Mouse (Mus musculus): Measurements from ENCODE around the gene Wapl.

Gene Wapl

DNA sequence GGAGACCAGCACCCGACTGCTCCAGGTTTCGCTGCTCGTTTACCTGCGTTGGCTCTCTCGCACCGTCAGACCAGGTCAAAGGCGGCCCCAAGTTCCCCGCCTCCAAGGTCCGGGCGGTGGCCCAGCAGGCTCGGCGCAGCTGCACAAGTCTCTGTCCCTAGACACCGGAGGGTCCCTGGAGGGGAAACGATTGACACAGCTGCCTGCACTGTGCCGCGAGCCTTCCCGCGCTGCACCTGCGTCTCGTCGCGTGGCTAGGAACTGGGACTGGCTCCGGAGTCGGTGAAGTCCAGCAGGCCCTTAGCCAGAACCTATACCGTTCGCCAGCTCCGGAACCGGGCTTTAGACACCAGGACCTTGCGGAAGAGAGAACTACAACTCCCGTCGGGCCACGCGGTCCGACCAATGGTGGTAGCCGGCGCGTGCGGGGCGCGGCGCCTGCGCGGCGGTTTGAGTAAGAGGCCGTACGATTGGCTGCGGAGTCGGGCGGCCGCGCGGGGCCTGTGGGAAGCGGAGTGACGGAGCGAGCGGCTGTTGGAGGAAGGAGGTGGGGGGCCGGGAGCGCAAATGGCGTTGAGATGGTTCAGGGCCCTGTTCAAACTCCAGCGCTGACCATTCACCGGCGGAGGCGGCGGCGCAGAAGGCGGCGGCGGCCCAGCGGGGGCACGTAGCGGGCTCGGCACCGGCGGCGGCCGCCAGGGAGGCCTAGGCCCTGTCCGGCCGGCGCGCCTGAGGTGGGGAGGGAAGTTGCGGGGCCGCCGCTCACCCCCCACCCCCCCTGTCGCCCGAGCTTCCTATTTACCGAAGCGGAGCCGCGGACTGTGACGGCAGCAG, at the start of gene Wapl:
Gene Wapl (plus strand): TSS at position 534 of the 834 bp plus-strand sequence.
- peak; percentile 96 for DNase-seq (ENCODE audit: low read depth, low spot score)

DNA sequence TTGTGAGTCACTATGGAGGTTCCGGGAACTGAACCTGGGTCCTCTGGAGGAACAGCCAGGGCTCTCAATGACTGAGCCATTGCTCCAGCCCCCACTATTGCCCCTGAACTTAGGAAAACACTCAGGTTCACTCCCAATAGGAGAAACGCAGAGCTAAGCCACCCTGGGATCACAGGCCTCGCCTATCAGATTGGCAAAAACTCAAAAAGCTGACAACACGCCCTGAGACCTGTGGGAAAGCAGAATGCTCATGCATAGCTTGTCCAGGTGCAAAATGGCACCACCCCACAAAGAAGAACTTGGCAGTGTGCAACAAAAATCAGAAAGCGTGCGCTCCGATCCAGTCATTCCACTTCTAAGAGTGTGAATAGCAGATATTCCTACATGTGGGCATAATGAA, 46.9 kb upstream of the Wapl start:
- no peak for DNase-seq (ENCODE audit: low read depth, low spot score)

DNA sequence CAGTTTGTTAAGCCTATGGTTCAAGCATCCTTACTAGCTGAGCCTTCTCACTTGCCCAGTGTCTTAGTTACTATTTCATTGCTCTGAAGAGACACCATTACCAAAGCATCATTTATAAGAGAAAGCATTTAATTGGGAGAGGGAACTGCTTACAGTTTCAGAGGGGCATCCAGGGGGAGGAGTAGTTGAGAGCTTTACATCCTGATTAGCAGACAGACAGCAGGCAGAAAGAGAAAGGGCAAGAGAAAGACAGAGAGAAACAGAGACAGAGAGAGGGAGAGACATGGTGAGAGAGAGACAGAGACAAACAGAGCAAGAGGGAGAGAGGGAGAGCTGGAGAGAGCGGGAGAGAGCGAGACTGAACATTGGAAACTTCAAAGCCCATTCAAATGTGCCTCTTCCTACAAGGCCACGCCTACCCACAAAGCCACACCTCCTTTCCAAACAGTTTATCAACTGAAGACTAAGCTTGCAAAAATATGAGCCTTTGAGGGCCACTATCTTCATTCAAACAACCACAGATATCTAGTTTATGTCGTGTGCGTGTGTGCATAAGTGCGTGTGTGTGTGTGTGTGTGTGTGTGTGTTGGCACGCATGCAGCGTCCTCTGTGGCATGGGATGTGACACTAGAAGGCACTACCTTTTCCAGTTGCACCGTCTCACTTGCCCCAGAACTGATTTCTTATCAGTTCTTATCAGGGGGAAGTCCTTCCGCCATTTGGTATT, 40.8 kb upstream of the Wapl start:
- DNase-seq (ENCODE audit: low read depth, low spot score), result peak; percentile 72

DNA sequence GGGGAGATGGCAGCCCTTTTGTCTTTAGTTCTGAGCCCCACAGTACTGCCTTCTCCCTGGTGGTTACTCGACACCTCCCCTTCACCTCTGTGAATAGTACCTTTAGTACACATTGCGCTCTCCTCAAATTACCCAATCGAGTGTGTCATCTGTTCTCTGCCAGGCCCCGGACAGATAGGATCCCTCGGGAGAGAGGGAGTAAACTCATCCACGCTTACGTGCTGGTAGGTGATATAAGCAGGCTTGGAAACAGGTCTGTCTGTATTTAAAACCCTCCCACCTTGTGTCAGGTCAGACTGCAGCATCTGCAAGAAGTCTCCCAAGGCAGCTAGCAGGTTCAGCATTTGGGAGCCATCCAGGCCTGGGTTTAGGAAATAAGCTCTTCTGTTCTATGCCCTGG, 38.5 kb upstream of the Wapl start:
- no peak for DNase-seq (ENCODE audit: low read depth, low spot score)

DNA sequence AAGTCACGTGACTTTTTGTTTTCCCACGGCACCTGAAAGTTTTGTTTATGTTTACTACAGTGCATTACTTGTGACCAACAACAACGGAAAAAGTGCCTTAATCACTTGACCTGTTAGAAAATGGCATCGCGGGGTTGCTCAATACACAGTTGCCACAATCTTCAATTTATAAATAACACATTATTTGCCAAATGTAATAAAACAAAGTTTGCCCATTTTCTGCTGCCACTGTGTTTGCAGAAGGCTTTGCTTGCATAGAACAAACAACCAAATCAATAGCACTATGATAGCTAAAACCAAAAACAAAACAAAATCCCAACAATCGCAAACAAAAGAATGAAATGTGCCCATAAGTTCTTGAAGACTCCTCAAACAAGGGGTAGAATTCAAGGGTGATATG, 38.0 kb upstream of the Wapl start:
- no peak for DNase-seq (ENCODE audit: low read depth, low spot score)

DNA sequence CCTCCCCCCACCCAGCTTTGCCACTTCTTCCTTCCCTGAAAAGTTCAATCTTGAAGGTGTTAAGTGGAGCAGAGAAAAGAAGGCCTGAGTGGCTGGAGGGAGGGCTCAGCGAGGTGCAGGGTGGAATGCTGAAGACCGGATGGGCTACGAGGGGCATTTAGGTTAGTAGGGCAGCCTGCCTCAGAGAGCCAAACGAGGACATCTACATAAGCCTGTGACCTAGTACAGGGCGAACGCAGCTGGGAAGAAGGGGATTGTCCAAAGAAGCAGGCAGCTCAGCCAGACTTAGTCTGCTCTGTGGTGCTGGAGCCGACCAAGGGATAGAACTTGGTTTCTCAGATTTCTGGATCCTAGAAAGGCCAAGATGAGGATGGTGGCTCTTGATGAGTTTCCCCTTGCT, 29.6 kb upstream of the Wapl start:
- no peak for DNase-seq (ENCODE audit: low read depth, low spot score)

DNA sequence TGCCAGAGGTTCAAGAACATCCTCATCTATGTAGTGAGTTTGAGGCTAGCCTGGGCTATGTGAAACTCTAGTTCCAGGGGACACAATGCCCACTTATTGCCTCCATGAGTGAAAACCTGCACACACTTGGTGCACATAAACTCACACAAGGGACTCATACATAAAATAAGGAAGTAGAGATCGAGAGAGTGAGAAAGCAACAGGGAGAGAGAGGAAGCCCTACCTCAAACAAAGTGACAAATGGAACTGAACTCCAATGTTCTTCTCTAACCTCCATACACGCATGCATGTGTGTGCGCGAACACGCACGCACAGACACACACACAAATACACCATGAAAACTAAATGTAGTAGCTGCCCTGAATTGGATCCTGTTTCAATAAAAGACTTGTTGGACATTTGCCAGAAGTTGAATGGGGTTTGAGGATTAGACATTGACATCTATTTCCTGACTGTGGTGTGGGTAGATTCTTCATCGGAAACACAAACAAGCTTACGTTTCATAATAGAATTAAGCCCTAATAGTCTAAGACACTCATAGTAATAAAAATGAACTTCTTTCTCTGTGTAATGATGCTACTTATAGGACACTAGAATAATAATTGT, 25.8 kb upstream of the Wapl start:
- no peak for DNase-seq (ENCODE audit: low read depth, low spot score)

DNA sequence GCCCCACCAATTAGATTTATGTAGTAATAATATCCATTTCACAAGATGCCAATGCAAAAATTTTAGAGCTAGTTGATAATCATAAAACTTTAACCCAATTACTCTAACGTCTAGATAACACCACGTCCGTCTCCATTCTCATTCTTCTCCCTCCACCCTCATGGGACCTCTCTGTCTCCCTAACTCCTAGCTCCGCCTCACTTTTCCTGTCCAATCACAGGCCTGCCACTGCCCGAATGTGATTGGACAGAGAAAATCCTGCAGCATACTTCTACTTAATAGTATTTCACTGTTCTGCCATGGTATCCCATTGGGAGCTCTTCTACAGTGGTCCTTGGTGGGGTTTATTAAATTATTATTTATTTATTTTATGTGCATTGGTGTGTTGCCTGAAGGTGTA, 16.6 kb upstream of the Wapl start:
- DNase-seq (ENCODE audit: low read depth, low spot score), result peak; percentile 85

DNA sequence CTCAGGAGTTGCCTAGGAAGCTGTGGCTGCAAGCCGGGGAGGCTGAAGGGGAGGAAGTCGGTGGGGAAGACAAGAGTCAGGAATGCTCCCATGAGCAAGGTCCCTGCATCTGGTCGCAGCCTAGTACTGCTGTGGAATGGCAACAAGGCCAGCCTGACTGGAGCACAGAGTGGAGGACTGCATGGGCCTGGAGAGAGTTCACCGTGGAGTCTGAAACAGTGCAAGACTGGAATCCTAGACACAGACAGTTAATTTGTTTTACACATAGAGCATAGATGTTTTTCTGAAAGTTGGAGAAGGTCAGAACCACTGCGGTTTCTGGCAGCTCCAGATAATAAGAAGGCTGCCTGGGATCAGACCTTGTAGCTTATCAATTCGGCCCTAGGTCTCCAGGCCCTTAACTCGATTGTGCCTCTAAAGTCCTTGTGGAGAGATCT, 13.4 kb upstream of the Wapl start:
- peak; percentile 75 for DNase-seq (ENCODE audit: low read depth, low spot score)

DNA sequence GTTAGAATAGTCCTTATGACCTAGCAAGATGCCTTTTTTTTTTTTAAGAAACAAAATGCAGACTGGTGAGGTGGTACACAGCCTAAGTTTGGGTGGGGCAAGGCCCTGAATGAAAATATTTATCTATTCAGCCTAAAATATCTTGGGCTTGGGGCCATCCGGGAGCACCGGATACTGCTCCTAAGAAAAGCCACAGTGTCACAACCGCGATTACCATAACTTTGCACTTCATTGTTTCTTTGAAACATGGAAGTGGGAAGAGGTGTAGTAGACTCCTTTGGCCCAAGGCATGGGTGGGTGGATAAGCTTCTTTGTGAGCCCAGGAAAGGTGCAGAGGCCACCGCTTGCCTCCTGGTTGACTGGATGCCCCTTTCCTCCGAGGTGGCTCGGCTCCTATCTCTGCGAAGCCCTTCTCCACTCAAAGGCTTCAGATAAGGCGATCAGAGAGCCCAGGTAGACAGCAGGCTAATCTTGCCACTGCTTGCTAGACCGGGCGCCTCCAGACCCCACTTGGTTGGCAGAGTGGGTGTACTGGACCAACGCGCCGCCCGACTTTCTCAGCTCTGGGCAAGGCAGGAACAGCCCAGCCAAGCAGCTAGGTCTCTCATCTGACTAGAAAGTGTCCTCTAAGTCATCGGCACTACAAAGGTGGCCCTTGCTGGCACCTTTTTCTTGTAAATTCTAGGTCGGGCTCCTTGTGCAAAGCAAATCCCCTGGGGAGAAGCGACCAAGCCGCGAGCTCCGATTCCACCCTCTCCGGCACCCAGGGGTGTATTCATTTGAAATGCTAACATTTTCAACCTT, 12.7 kb upstream of the Wapl start:
- peak; percentile 93 for DNase-seq (ENCODE audit: low read depth, low spot score)

DNA sequence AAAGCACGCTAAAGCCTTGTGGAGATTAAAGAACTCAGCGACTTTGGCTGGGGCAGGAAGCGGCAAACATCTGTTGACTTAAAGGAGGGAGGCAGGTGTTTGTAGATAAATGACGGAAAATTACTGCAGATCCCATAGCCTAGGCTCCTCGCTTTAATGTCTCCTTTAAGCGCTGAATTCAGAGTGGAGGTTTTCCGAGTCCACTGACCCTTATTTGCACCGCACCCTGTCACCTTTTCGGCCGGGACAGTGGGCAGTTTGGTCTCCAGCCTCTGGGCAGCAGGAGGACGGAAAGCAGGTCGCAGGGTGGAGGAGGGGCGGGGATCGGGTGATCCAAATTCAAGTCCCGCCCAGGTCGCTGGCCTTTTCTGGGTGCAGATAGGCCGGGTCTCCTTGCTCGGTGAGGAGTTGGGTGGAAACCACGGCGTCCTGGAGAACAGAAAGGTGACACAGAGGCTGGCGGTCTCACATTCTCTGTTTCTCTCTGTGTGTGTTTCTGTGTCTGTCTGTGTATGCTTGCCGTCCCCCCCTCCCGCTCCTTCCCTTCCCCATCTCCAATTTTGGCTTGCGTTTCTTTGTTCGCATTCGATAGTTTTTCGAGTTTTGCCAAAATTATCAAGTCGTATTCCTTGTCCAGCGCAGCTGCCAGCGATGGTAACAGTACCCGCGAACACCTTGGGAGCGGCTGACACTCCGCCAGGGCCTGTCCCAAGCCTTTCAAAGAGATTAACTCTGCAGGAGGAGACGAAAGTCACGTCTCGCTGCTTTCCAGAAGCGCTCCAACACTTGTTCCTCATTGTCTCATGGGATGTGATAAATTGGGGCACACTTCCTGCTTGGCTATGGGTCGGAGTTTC, 11.9 kb upstream of the Wapl start:
- peak; percentile 67 for DNase-seq (ENCODE audit: low read depth, low spot score)

DNA sequence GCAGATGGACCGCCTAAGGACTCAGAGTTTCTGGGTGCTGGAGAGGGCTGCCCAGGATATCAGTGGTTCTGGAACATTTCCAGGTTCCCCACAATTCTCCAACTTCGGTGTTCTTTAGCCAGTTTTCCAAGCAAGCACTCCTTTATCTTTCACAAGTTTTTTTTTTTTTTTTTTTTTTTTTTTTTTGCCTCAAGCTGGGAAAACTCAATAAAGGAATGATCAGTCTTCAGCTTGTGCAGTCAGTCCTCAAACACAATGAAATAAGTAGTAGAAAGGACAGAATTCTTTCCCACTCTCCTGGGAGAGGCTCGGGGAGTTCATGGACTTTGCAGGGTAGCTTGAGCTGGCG, 11.3 kb upstream of the Wapl start:
- no peak for DNase-seq (ENCODE audit: low read depth, low spot score)

DNA sequence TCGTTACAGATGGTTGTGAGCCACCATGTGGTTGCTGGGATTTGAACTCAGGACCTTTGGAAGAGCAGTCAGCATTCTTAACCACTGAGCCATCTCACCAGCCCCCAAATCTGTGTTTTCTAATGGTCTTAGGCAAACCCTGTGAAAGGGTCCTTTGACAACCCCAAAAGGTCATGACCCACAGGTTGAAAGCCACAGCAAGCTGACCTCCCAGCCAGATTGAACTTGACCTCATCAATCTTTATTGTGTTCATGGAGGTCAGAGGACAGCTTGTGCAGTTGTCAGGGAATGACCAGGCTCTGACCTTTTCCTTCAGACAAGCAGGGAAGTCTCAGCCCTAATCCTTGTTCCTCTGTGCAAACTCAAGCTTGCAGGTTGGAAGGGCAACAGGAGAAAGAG, 10.3 kb upstream of the Wapl start:
- peak; percentile 84 for DNase-seq (ENCODE audit: low read depth, low spot score)

DNA sequence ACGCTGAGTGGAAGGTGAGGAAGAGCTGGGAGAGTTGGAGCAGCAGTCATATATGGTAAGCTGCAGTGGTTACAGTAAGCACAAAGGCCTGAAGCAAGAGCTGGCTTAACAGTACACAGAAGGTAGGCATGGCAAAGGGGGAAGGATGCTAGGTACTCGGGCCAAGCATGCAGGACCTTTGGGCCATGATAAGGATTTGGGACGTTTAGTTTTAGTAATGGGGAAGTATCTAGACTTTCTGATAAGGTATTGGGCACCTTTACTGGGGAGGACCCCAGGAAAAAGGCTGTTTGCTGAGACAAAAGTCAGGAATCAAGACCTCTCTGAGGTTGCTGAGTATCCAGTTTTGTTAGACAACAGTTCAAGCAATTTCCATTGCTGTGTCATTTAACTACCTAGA, 4.6 kb upstream of the Wapl start:
- no peak for DNase-seq (ENCODE audit: low read depth, low spot score)

DNA sequence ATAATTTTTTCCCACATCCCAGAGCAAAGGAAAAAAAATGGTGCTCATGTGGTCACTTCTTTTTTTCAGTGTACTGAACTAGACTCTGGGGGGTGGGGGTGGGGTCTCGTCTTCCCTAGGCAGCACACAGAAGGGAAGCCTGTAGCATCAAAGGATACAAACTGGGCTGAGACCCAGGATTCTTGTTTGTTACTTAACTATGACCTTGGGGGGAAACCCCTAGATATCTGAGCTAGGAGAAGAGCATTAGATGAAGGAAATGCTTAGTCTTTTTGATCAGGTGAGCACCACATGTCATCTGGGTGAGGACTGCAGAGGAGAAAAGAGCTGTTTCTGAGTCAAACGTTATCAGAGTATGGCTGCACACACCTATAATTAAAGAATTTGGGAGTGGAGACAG, 3.5 kb upstream of the Wapl start:
- no peak for DNase-seq (ENCODE audit: low read depth, low spot score)

DNA sequence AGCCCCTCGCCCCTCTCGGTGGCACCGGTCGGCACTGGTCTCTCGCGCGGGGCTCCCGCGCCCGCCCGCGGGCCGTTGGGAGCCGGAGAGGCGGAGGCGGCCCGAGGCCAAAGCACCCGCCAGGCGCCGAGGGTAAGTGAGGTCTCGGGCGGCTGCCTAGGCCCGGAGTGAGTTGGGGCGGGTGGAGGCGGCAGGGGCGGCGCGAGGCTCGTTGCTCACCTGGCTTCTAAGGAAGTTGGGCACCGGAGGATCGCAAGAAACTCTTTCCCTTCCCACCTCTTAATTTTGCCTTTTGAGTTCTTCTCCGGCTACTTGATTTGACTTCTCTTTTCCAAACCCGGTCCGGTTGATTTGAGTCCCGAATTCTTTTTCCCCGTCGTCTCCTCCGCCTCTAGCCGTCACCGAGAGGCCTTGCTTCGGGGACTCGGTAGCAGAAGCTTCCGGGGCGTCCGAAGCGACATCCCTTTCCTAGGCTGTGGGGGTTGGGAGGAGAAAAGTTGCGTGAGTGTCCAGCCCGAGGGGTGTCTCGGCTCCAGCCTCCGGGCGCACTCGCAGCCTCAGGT, 582 bp downstream of the Wapl start:
- peak; percentile 71 for DNase-seq (ENCODE audit: low read depth, low spot score)

DNA sequence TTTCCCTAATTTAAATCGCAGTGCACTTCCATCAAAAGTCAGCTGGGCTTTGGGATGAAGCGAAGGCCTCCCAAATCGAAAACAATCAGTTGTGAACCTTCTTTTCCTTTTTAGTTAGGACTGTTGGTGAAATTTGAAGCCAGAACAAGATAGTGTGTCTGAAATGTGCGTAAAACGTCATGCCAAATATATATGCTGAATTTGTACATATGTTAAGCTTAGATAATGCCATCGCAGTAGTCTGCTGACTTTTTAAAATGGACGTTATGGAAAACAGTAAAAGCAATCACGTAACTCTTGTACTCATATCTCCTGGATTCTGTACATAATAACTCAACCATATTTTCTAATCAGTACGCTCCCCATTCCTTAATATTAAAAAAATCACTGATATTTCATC, 1.2 kb downstream of the Wapl start:
- no peak for DNase-seq (ENCODE audit: low read depth, low spot score)

DNA sequence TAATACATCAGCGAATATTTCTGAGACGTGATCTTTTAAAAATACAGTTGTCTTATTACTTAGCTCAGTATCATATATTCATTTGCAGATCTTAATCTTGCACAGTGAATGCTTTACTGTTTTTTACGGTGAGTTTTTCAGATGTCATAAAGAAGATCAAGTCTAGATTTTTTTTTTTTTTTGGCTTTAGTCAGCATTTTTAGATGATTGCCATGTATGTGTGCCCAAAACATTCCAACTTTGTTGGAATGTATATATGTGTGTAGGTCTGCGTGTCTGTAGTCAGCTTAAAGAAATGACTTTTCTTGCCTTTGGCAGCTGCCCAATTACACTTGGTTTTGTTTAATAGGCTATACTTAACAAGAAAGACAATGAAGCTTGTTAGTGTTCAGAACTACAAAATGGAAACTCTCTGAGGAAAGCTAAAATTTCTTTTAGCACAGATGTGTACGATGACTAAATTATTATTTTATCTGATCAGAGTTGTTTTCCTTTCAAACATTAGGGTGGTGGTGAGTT, 1.7 kb downstream of the Wapl start:
- no peak for DNase-seq (ENCODE audit: low read depth, low spot score)

DNA sequence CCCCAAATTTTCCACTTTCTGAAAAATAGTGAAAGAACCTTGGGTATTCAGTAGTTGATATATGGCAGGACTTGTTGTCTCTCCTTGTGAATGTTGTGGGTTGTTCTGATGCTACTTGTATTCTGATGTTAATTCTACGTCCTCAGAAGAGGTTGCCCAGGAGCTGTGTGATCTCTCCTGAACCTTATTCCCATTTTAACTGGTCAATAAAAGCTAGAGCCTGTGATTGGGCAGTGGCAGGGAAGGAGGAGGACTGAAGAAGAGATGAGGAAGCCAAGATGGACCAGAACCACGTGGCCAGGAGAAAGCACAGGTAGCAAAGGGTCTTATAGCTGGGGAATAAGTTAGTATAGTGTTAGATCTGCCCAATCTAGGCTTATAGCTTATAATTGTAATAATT, 7.1 kb downstream of the Wapl start:
- peak; percentile 56 for DNase-seq (ENCODE audit: low read depth, low spot score)

DNA sequence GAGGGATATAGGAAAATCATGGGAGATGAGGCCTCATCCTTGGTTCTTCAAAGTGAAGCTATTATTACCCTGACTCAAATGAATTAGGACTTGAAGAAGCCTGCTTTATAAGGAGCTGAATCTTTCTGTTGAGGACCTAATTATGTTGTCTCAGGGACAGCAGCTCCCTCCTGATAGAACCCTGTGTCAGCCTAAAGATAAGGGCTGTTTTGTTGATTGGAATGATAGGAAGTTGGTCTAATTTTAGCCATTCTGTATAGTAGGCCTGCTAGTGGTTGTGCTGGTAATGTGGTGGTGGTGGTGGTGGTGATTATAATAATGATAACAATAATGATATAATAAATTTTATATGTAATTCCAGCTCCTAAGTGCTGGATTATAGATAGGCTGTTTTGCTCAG, 11.3 kb downstream of the Wapl start:
- no peak for DNase-seq (ENCODE audit: low read depth, low spot score)
